Mouse (Mus musculus): ENCODE measurements around the gene Chrm5. TPM values are rescaled to one million over a fixed set of nuclear protein-coding genes. Genes with fewer than 3 reads are reported as not detected.

Chrm5 gene
- total RNA-seq, 2 experiments from 2014 or later, result 0.44 to 1.5 TPM

DNA sequence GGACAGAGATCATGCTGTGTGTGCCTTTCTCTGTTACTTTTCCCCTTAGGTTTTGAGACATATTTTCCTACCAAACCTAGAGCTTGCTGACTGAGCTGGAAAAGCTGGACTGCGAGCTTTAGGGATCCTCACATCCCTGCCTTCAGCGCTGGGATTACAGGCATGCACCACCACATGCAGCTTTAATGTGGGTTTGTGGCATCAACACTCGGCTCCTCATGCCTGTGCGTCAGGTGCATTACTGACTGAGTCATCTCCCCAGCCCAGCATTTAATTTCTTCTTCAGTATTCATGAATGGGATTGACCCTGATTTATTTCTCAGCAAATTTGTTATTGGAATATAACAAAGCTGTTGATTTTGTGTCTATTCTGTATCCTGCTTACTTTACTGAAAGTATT lies 44.3 kb downstream of the Chrm5 start:
- intact Hi-C loops (cut with DNase I), result no loop called here
- no peak for DNase-seq (ENCODE audit: low spot score in 2 of 2)

DNA sequence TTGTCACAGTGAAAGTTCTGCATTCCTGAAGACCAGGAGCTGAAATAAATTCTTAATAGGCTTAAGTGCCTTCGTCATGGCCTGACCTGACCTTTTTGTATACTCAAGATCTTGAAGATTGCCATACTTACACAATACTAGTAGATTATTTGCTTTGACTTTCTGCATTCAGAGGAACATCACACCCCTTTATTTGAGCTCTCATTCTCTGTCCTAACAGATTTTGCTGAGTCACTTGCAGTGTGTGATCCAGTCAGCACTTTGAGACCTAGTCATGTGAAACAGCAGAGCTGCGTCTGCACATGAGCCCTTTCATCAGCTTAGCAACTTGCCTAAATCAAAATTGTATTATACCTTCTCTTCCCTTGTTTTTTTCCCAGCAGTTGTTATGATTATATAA lies 47.2 kb downstream of the Chrm5 start:
- intact Hi-C loops (cut with DNase I), result no loop called here
- DNase-seq (ENCODE audit: low spot score in 2 of 2), result no peak

DNA sequence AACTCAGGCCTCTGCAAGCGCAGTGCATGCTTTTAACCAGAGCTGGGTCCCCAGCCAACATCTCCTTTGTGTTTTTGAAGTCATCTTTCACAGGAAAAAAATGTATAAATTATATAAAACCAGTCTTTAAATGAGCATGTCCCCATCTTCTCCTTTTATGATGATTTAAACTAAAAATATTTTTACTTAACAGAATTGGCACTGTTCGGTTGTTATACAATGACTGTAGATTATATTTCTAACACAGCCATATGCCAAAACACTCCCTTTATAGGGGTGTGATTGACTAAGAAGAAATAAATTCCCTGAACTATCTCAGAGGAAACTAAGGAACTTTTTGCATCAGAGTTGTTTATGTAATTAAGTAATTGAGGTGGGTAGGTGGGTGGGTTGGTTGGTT lies 48.0 kb downstream of the Chrm5 start:
- intact Hi-C loops (cut with DNase I), result no loop called here
- DNase-seq (ENCODE audit: low spot score in 2 of 2), result no peak

DNA sequence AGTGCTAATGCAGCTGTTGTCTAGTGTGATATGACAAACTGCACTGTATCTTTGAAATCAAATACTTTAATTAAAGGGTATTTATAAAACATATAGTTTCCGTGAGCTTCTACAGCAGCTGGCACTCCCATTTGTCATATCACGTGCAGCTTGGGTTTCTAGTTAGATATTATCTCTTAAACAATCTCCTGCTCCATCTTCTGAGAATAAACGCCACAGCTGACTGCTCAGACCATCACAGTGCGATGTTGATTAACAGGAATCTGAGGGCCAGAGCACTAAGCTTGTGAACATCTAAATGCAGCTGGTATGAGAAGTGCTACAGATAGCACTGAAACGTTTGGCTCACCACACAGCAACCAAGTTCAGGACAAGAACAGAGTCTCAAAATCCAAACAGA lies 50.2 kb downstream of the Chrm5 start:
- DNase-seq (ENCODE audit: low spot score in 2 of 2), result no peak
- intact Hi-C loops (cut with DNase I), result no loop called here

DNA sequence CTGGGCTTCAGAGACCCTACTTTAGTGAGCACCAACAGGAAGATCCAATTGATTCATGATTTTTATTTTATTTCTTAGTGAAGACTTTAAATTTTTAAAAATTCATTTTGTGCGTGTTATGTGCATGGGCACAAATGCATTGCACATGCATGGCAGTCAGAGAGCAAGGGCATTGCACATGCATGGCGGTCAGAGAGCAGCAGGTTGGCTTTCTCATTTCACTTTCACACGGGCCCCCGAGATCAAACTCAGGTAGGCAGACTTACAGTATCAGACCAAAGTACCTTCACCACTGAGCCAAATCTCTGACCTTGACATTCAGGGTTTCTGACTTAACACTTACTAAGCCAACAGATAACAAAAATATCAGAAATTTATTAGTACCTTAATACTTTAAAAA lies 50.9 kb downstream of the Chrm5 start:
- intact Hi-C loops (cut with DNase I), result no loop called here
- no peak for DNase-seq (ENCODE audit: low spot score in 2 of 2)

Other genes with a start within 250 kb of the Chrm5 start
- gene Lpcat4, start 241.3 kb downstream of the Chrm5 start, total RNA-seq (2021), result 100 to 1,000 TPM; 162 to 163 TPM
- under 1 TPM in 1 of 2 experiments, not detected in 1; 0.20 TPM for gene Nutm1, start 221.5 kb downstream of the Chrm5 start, total RNA-seq (2021)
- gene Nop10, start 218.8 kb downstream of the Chrm5 start, total RNA-seq (2021), result 10 to 100 TPM; 50.4 to 51.7 TPM
- 100 to 1,000 TPM; 114 to 134 TPM for gene Slc12a6, start 214.9 kb downstream of the Chrm5 start, total RNA-seq (2021)
- 1 to 10 TPM in 1 of 2 experiments, not detected in 1; 4.8 TPM for gene Gm21985, start 214.5 kb downstream of the Chrm5 start, total RNA-seq (2021)
- gene Emc4, start 112.7 kb downstream of the Chrm5 start, total RNA-seq (2021), result 100 to 1,000 TPM; 147 to 166 TPM
- gene Katnbl1, start 101.6 kb downstream of the Chrm5 start, total RNA-seq (2021), result 10 to 100 TPM; 12.7 to 16.3 TPM
- gene Emc7, start 25.8 kb downstream of the Chrm5 start, total RNA-seq (2021), result 10 to 100 TPM; 46.7 to 50.5 TPM
- 10 to 100 TPM; 11.1 to 12.6 TPM for gene Aven, start 12.2 kb upstream of the Chrm5 start, total RNA-seq (2021)

All from left cerebral cortex, postnatal 36 days (tissue).